Mouse (Mus musculus) G1E (cell line): ENCODE results near the gene Tfeb.

ENCODE experiments used
- CTCF ChIP-seq: IDR thresholded peaks from 2 replicates; pipeline ENCODE4 v1.5.1; 2012; ENCODE audit warnings: low read depth, low read length, inconsistent platforms, mixed read lengths
- GATA1 ChIP-seq: IDR thresholded peaks from 2 replicates; pipeline ENCODE4 v1.6.1; 2012; ENCODE audit warnings: borderline replicate concordance, low read length, inconsistent platforms, mixed read lengths
- GATA2 ChIP-seq: IDR thresholded peaks from 2 replicates; pipeline ENCODE4 v1.6.1; 2012; ENCODE audit warnings: low read depth, low read length, inconsistent platforms, borderline replicate concordance
- POLR2AphosphoS5 ChIP-seq: IDR thresholded peaks from 2 replicates; pipeline ENCODE4 v1.6.1; 2012; ENCODE audit warnings: low read depth, low read length, inconsistent platforms; ENCODE audit not compliant: insufficient replicate concordance
- TAL1 ChIP-seq: conservative IDR thresholded peaks from 2 replicates; pipeline ENCODE4 v1.6.1; 2012; ENCODE audit warnings: low read depth, low read length, inconsistent platforms, mixed read lengths

- no peak for TF ChIP-seq CTCF
- TF ChIP-seq GATA1, result no peak
- TF ChIP-seq GATA2, result no peak
- no peak for TF ChIP-seq TAL1
- no peak for TF ChIP-seq POLR2AphosphoS5
Observed at GRCm38 (mm10) chr17:47773604-47774003, 36.8 kb downstream of the Tfeb start.
